Mouse (Mus musculus): ENCODE measurements around the gene Ap1m2. TPM values are rescaled to one million over a fixed set of nuclear protein-coding genes. Genes with fewer than 3 reads are reported as not detected.
"Not testable (repeated sequence)": the region's sequence is repeated elsewhere in the genome, so short reads cannot be mapped to it uniquely, and the experiment has no call there.

Ap1m2 gene
- total RNA-seq, 2 experiments from 2014 or later: 1.6 TPM

DNA sequence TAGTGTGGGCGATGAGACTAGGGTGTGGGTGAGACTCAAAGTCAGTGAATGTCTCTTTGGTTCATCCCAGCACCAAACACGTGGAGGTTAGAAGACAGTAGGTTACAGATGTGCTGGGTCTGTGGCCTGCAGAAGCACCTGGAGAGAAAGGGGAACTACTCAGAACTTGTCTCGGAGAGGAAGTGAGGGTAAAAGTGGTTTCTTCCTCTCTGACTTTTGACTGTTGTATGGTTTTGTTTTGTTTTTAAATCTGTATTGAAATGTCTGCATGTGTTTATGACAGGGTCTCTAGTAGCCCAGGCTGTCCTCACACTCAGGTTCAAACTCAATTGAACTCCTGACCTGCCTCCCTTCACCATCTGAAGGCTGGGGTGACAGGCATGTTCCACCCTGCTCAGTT, 15.9 kb upstream of the Ap1m2 start:
- no peak for DNase-seq (ENCODE audit: low spot score in 2 of 2)

DNA sequence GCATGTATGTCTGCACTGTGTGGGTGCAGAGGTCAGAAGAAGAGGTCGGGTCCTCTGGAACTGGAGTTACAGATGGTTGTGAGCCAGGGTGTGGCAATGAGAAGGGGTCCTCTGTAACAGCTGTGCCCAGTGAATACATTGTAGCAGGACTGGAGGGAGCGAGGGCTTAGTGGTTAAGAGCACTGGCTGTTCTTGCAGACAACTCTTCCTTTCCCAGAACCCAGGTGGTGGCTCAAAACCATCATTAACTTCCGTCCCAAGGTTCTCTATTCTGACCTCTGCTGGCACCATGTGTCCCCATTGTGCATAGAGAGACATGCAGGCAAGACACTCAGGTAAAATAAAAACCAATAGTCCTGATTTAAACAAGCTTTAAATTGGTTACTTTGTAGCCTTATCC, 15.4 kb upstream of the Ap1m2 start:
- DNase-seq (ENCODE audit: low spot score in 2 of 2): no peak

- DNase-seq (ENCODE audit: low spot score in 2 of 2): no peak
Observed at GRCm38 (mm10) chr9:21324269-21324668, 12.1 kb upstream of the Ap1m2 start.

DNA sequence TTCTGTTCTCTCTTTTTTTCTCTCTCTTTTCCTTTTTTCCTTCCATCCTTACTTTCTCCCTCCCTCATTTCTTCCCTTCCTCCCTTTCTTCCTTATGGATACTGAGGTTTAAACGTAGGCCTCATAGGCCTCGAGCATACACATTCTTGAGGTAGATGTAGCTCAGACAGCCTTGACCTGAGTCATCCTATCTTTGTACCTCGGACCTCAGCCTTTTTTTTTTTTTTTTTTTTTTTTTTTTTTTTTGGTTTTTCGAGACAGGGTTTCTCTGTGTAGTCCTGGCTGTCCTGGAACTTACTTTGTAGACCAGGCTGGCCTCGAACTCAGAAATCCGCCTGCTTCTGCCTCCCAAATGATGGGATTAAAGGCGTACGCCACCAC, 10.8 kb upstream of the Ap1m2 start:
- DNase-seq (ENCODE audit: low spot score in 2 of 2): not testable (repeated sequence)

GRCm38 (mm10) chr9:21322211-21322916, 10.2 kb upstream of the Ap1m2 start:
- peak; percentile 30 to 35 for DNase-seq (ENCODE audit: low spot score in 2 of 2)

- DNase-seq (ENCODE audit: low spot score in 2 of 2): peak in 1 of 2 experiments; percentile 24
Observed at GRCm38 (mm10) chr9:21321513-21321835, 9.3 kb upstream of the Ap1m2 start.

- peak; percentile 75 to 85 for DNase-seq (ENCODE audit: low spot score in 2 of 2)
Observed at GRCm38 (mm10) chr9:21320619-21321512, 8.7 kb upstream of the Ap1m2 start, which contains the start of gene Slc44a2. Gene Slc44a2 (plus strand): TSS chr9:21320698.

- DNase-seq (ENCODE audit: low spot score in 2 of 2): no peak
Observed at GRCm38 (mm10) chr9:21320280-21320618, 8.1 kb upstream of the Ap1m2 start.

GRCm38 (mm10) chr9:21319503-21319902, 7.4 kb upstream of the Ap1m2 start:
- DNase-seq (ENCODE audit: low spot score in 2 of 2): no peak

- DNase-seq (ENCODE audit: low spot score in 2 of 2): no peak
Observed at GRCm38 (mm10) chr9:21318792-21319191, 6.7 kb upstream of the Ap1m2 start.

DNA sequence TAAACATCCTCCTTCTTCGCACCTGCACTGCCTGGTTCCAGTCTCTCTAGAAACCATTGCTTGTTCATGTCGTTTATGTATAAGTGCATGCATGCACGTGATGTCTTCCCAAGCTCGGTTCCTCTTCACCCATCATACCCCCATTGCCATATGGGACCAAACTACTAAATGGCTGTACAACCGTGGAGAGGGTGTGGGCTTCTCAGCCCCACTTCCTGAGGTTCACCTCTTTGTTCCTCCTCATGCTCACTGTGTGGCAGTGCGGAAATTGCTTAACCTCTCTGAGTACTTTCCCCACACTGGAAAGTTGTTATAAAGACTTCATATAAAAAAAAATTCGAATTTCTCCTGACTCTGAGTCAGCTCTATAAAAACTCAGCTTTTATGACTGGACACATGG, 4.6 kb upstream of the Ap1m2 start:
- no peak for DNase-seq (ENCODE audit: low spot score in 2 of 2)

- no peak for DNase-seq (ENCODE audit: low spot score in 2 of 2)
Observed at GRCm38 (mm10) chr9:21315421-21315820, 3.3 kb upstream of the Ap1m2 start.

- no peak for DNase-seq (ENCODE audit: low spot score in 2 of 2)
Observed at GRCm38 (mm10) chr9:21314367-21315140, 2.4 kb upstream of the Ap1m2 start.

DNA sequence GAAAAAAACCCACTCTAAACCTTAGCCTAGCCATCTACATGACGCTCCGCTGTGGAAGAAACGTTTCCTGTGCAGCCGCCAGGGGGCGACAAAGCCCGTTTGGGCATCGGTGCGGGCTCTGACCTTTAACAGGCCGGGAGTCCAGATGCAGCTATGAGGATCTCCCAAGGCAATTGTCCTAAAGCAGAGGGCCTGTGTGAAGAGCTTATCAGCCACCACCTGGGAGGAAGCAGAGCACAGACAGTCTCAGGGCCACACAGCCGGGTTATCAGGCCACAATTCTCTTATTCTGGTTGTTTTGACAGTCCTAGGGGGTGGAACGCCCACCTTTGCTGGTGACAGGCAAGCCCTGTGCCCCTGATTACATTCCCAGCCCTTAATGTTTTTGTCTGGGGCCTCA, 1.3 kb upstream of the Ap1m2 start:
- DNase-seq (ENCODE audit: low spot score in 2 of 2): peak; percentile 81 to 86

DNA sequence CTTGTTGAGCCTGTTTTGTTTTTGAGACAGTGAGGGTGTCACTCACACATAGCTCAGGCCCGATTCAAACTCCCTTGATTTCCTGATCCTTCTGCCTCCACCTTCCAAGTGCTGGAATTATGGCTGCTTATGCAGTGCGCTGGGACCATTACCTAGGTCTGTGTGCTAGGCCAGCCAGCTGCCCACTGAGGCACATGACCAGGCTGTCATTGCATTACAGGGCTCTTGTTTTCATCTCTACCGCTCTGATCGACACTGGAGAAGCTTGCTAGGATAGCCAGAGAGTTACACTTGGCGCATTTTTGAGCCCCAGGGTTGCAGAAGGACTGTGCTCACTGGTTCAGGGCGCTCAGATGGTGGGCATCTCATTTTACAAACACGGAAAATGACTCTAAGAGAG, 442 bp downstream of the Ap1m2 start:
- DNase-seq (ENCODE audit: low spot score in 2 of 2): no peak

- DNase-seq (ENCODE audit: low spot score in 2 of 2): no peak
Observed at GRCm38 (mm10) chr9:21309150-21309741, 2.9 kb downstream of the Ap1m2 start.

- no peak for DNase-seq (ENCODE audit: low spot score in 2 of 2)
Observed at GRCm38 (mm10) chr9:21305065-21305464, 7.1 kb downstream of the Ap1m2 start.

GRCm38 (mm10) chr9:21299014-21299413, 13.1 kb downstream of the Ap1m2 start:
- no peak for DNase-seq (ENCODE audit: low spot score in 2 of 2)

DNA sequence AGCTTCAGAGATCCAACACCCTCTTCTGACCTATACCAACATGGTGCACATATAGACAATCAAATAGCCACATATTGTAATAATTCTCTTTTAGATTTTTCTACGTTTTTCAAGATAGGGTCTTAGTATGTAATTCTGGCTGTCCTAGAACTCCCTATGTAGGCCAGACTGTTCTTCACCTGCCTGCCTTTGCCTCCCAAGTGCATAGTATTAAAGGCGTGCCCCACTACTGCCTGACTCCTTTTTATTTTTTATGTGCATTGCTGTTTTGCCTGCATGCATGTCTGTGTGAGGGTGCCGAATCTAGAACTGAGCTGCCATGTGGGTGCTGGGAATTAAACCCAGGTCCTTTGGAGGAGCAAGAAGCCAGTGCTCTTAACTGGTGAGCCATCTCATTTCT, 19.9 kb downstream of the Ap1m2 start:
- DNase-seq (ENCODE audit: low spot score in 2 of 2): no peak

- not testable (repeated sequence) for DNase-seq (ENCODE audit: low spot score in 2 of 2)
Observed at GRCm38 (mm10) chr9:21291868-21292267, 20.3 kb downstream of the Ap1m2 start.

- DNase-seq (ENCODE audit: low spot score in 2 of 2): peak; percentile 99 to 100
Observed at GRCm38 (mm10) chr9:21291022-21291787, 20.9 kb downstream of the Ap1m2 start, which contains the start of gene Cdkn2d. Gene Cdkn2d (minus strand): TSS chr9:21291407.

Measured in left cerebral cortex, adult 18-20 months (tissue).